Mouse (Mus musculus) limb, embryonic 14.5 days (tissue): ENCODE results near the gene Il17ra. TPM values are rescaled to one million over a fixed set of nuclear protein-coding genes. Genes with fewer than 3 reads are reported as not detected.

Source experiments
- ATAC-seq: fragments of 200-750 bp; cut with Nextera tagmentation; 2 replicates; pipeline ENCODE4 v1.8.0; 2017; ENCODE audit warnings: low read depth, moderate number of reproducible peaks, moderate TSS enrichment; ENCODE audit not compliant: low FRiP score
- DNase-seq: peaks from one replicate; pipeline ENCODE4 v3.0.0-alpha.2; 2015; ENCODE audit warnings: low spot score
- H3K27ac ChIP-seq: fragments of 300-500 bp; sonication (generic); replicated peaks from 2 replicates; pipeline ENCODE4 v1.5.1; 2014; ENCODE audit warnings: low read depth, mild to moderate bottlenecking, low read length, moderate library complexity, mixed read lengths
- H3K27me3 ChIP-seq: fragments of 300-500 bp; sonication (generic); 2 replicates; pipeline ENCODE4 v1.6.1; 2014; ENCODE audit warnings: low read length, mixed read lengths; ENCODE audit not compliant: control insufficient read depth, insufficient read depth
- H3K36me3 ChIP-seq: fragments of 300-500 bp; sonication (generic); 2 replicates; pipeline ENCODE4 v1.6.1; 2014; ENCODE audit warnings: mild to moderate bottlenecking, low read length, moderate library complexity, mixed read lengths; ENCODE audit not compliant: control insufficient read depth, insufficient read depth
- H3K4me1 ChIP-seq: fragments of 300-500 bp; sonication (generic); 2 replicates; pipeline ENCODE4 v1.6.1; 2014; ENCODE audit warnings: antibody characterized with exemption, low read length, mixed read lengths; ENCODE audit not compliant: control insufficient read depth, insufficient read depth
- H3K4me2 ChIP-seq: fragments of 300-500 bp; sonication (generic); replicated peaks from 2 replicates; pipeline ENCODE4 v1.6.1; 2014; ENCODE audit warnings: low read depth, mild to moderate bottlenecking, low read length, moderate library complexity; ENCODE audit not compliant: severe bottlenecking
- H3K4me3 ChIP-seq: fragments of 300-500 bp; sonication (generic); replicated peaks from 2 replicates; pipeline ENCODE4 v1.5.1; 2014; ENCODE audit warnings: low read length
- H3K9ac ChIP-seq: fragments of 300-500 bp; sonication (generic); 2 replicates; pipeline ENCODE4 v1.6.1; 2014; ENCODE audit warnings: mild to moderate bottlenecking, low read depth, low read length, moderate library complexity; ENCODE audit not compliant: severe bottlenecking
- H3K9me3 ChIP-seq: fragments of 300-500 bp; sonication (generic); 2 replicates; pipeline ENCODE4 v1.6.1; 2016; ENCODE audit warnings: low read length; ENCODE audit not compliant: control insufficient read depth
- POLR2A ChIP-seq: fragments of 200-500 bp; IDR thresholded peaks from 2 replicates; pipeline ENCODE4 v1.8.0; 2012; ENCODE audit warnings: inconsistent platforms, mild to moderate bottlenecking, moderate library complexity, borderline replicate concordance; ENCODE audit not compliant: insufficient read depth, insufficient read length; ENCODE audit errors: extremely low read depth
- WGBS: fragments of 180-500 bp; shearing (Covaris S2); extraction: QIAGEN DNeasy Blood & Tissue Kit; methylation state at CpG from one replicate; pipeline ENCODE4 v1.1.7; 2014; 5-methylcytosine and 5-hydroxymethylcytosine counted together
- polyA plus RNA-seq, 2 experiments: library from polyadenylated mRNA; depleted of rRNA in 1 of 2; stranded (reverse) in 1 of 2; unstranded in 1 of 2; fragments of >200 nt; fragmentation: Nextera tagmentation in 1 of 2; extraction: Ambion mirVana in 1 of 2; gene quantifications; 2 replicates each; pipeline versions ENCODE4 v1.2.1 to v1.2.3; 2012 to 2014

Gene Il17ra
- polyA plus RNA-seq, 2 experiments = 3.1 to 6.0 TPM

DNA sequence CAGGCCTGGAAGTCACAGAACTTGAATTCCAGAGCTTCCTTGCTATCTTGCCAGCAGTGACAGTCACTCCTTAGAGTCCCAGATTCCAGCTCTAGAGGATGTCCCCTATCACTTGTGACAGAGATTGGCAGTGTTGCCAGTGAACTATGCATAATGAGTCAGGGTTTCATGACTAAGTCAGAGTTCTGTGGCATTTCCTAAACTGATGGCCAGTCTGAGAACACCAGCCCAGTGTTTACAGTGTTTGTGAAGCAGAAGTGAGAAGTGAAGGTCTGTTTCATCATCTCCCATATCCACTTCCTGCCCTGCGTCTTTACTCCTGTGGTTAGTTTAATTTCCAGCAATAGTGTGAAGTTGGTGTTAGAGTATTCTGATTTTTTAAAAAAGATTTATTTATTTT is 7.6 kb downstream of the Il17ra start:
- Histone ChIP-seq H3K27me3 (no peaks in the 10 kb centered on the region), H3K4me3 (no peak overlapping the region), H3K9me3 (no peaks in the 10 kb centered on the region), H3K9ac (no peak overlapping the region), H3K36me3 (no peaks in the 10 kb centered on the region), H3K4me2 (no peak overlapping the region), H3K27ac (no peak overlapping the region), H3K4me1 (no peaks in the 10 kb centered on the region)
- TF ChIP-seq POLR2A = no peak
- ATAC-seq (no peak), DNase-seq (no peak)
- 84% methylated on average over 1 of the region's 1 CpGs for WGBS

DNA sequence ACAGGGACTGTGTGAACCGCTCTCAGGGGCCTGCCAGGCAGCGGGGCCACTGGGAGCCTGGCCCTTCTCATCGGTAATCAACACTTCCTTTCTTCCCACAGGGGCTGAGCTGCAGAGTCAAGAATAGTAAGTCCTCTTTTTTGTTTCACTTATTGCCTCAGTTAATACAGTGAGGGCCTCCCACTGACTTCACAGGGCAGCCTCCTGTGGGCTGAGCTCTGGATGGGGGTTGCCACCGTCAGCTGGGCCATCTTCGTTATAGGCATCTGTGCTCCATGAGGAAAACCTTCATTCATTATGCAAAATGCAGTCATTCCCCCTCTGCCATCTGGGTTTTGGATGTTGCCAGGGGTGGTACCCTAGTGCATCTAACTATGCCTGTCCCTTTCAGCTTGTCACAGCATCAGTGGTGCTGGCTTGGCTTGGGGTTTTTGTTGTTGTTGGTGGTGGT is 9.0 kb downstream of the Il17ra start:
- H3K9me3 ChIP-seq = no peaks in the 10 kb centered on the region
- no peak overlapping the region for H3K4me3 ChIP-seq
- DNase-seq = no peak
- H3K4me1 ChIP-seq = no peaks in the 10 kb centered on the region
- H3K27ac ChIP-seq = no peak overlapping the region
- no peaks in the 10 kb centered on the region for H3K27me3 ChIP-seq
- no peak overlapping the region for H3K9ac ChIP-seq
- no peak for ATAC-seq
- no peak overlapping the region for H3K4me2 ChIP-seq
- H3K36me3 ChIP-seq = no peaks in the 10 kb centered on the region
- no peak for TF ChIP-seq POLR2A
- 16% methylated on average over 5 of the region's 5 CpGs for WGBS

DNA sequence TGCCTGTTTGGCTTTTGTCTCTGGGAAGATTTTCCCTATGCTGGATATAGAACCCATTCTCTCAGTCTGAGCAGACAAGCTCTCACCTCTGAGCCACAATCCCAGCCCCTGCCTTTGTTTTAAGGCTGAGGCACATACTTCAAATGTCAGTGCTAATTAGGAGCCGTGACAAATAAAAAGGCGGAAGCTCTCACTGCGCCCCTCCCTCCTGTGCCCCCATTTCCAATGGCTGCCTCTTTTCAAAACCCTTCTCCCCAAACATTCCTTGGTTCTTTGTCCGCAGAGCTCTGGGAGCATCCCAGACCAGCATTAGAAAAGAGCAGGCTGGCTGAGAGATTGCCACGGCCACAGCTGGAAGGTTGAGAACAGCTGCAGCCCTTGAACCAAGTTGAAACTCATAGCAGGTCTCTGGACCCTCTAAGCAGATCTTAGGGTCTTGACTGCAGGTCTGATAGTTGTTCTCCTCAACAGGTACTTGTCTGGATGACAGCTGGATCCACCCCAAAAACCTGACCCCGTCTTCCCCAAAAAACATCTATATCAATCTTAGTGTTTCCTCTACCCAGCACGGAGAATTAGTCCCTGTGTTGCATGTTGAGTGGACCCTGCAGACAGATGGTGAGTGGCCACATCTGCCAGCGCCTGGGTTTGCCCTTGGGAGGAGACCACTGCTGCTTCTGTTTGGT is 9.6 kb downstream of the Il17ra start:
- WGBS = 30% methylated on average over 8 of the region's 8 CpGs
- Histone ChIP-seq H3K4me1 (no peaks in the 10 kb centered on the region), H3K4me2 (no peak overlapping the region), H3K27me3 (no peaks in the 10 kb centered on the region), H3K4me3 (no peak overlapping the region), H3K36me3 (no peaks in the 10 kb centered on the region), H3K9me3 (no peaks in the 10 kb centered on the region), H3K27ac (no peak overlapping the region), H3K9ac (no peak overlapping the region)
- DNase-seq (no peak), ATAC-seq (no peak)
- TF ChIP-seq POLR2A = no peak

DNA sequence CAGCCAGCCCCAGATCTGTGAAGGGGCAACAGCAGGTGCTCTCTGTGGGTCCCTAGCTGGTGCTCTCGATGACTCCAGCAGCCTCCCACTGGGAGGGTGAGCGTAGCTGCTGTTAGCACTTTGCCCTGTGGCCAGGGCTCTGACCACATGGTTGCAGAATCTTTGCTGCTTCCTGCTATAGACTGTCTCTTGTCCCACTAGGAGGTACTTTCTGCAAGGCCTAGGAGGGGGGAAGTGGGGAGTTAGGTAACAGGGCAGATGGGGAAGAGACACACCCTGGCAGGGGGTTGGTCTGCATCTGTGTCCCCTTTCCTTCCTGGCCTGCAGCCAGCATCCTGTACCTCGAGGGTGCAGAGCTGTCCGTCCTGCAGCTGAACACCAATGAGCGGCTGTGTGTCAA is 10.4 kb downstream of the Il17ra start:
- Histone ChIP-seq H3K4me2 (no peak overlapping the region), H3K4me3 (no peak overlapping the region), H3K36me3 (no peaks in the 10 kb centered on the region), H3K27ac (no peak overlapping the region), H3K4me1 (no peaks in the 10 kb centered on the region), H3K9me3 (no peaks in the 10 kb centered on the region), H3K27me3 (no peaks in the 10 kb centered on the region), H3K9ac (no peak overlapping the region)
- ATAC-seq (no peak), DNase-seq (no peak)
- WGBS = 43% methylated on average over 3 of the region's 5 CpGs
- TF ChIP-seq POLR2A = no peak

DNA sequence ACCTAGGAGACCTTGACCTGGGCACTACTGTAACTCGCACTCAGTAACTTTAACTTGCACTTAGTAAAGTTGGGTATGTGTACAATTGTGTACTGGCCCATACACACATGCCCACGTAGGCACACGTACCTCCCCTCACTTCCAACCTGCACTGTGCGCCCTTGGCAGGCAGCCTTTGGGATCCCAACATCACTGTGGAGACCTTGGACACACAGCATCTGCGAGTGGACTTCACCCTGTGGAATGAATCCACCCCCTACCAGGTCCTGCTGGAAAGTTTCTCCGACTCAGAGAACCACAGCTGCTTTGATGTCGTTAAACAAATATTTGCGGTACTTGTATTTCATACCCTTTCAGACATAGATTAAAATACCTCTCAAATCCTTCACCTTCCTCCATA is 12.2 kb downstream of the Il17ra start:
- ATAC-seq = no peak
- WGBS = 64% methylated on average over 8 of the region's 8 CpGs
- DNase-seq = no peak
- H3K36me3 ChIP-seq = no peaks in the 10 kb centered on the region
- no peaks in the 10 kb centered on the region for H3K4me1 ChIP-seq
- no peak overlapping the region for H3K4me2 ChIP-seq
- no peak overlapping the region for H3K27ac ChIP-seq
- no peak overlapping the region for H3K4me3 ChIP-seq
- H3K27me3 ChIP-seq = no peaks in the 10 kb centered on the region
- H3K9me3 ChIP-seq = no peaks in the 10 kb centered on the region
- H3K9ac ChIP-seq = no peak overlapping the region
- no peak for TF ChIP-seq POLR2A

DNA sequence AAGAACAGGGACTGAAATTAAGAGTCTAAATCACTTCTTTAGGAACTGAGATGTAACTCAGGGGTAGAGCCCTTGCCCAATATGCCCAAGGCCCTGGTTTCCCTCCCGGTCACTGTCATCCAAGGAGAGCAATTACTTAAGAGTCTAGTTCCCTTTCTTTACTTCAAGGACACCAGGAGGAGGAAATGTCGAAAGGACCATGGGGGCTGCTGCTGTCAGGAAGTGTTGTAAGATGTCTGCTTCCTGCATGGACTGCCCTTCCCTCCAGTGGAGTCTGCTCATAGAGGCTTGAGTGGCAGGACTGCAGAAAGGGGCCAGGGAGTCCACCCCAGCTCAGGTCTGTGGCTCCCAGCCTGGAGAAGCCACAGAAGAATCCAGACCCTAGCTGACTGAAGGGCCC is 16.3 kb downstream of the Il17ra start:
- H3K27ac ChIP-seq = no peak overlapping the region
- no peaks in the 10 kb centered on the region; the same call in 1 of the 2 replicates for H3K4me1 ChIP-seq
- H3K27me3 ChIP-seq = no peaks in the 10 kb centered on the region
- no peak for TF ChIP-seq POLR2A
- H3K4me3 ChIP-seq = no peak overlapping the region
- no peak for DNase-seq
- no peak overlapping the region for H3K9ac ChIP-seq
- WGBS = 74% methylated on average over 2 of the region's 2 CpGs
- no peaks in the 10 kb centered on the region for H3K9me3 ChIP-seq
- H3K36me3 ChIP-seq = peaks cover 6% of the 10 kb centered on the region
- no peak for ATAC-seq
- no peak overlapping the region for H3K4me2 ChIP-seq
